Mouse (Mus musculus) small intestine, adult 2 months (tissue): ENCODE data around the gene Zfhx3.

Experiments
- CTCF ChIP-seq: fragments of 200-500 bp; IDR thresholded peaks from 2 replicates; pipeline ENCODE4 v1.5.1; 2012; ENCODE audit warnings: low read depth, mild to moderate bottlenecking, control low read depth, inconsistent platforms, low read length, moderate library complexity, mixed read lengths; ENCODE audit not compliant: insufficient replicate concordance, insufficient read length; ENCODE audit errors: extremely low read depth
- POLR2A ChIP-seq: fragments of 200-500 bp; IDR thresholded peaks from 2 replicates; pipeline ENCODE4 v1.6.1; 2012; ENCODE audit warnings: low read depth, mild to moderate bottlenecking, control low read depth, inconsistent platforms, low read length, moderate library complexity

GRCm38 (mm10) chr8:108944312-108944711 is 1001.9 kb downstream of the Zfhx3 start:
- TF ChIP-seq CTCF (no peak), POLR2A (no peak)
